Mouse (Mus musculus) stomach, embryonic 14.5 days (tissue): ENCODE measurements around the gene Mrrf. TPM values are rescaled to one million over a fixed set of nuclear protein-coding genes. Genes with fewer than 3 reads are reported as not detected.

ENCODE experiments used
- ATAC-seq: fragments of 200-750 bp; cut with Nextera tagmentation; 2 replicates; pipeline ENCODE4 v1.8.0; 2017; ENCODE audit warnings: low read depth, moderate TSS enrichment; ENCODE audit not compliant: insufficient number of reproducible peaks, insufficient read depth, low FRiP score
- H3K27ac ChIP-seq: fragments of 300-500 bp; sonication (generic); 2 replicates; pipeline ENCODE4 v1.5.1; 2014; ENCODE audit warnings: mild to moderate bottlenecking, low read length, moderate library complexity, mixed read lengths
- H3K27me3 ChIP-seq: fragments of 300-500 bp; sonication (generic); 2 replicates; pipeline ENCODE4 v1.6.1; 2014; ENCODE audit warnings: low read length, control low read depth, mixed read lengths; ENCODE audit not compliant: control insufficient read depth, insufficient read depth
- H3K36me3 ChIP-seq: fragments of 300-500 bp; sonication (generic); 2 replicates; pipeline ENCODE4 v1.6.1; 2014; ENCODE audit warnings: mild to moderate bottlenecking, control low read depth, low read length, moderate library complexity, mixed read lengths; ENCODE audit not compliant: control insufficient read depth, insufficient read depth
- H3K4me1 ChIP-seq: fragments of 300-500 bp; sonication (generic); 2 replicates; pipeline ENCODE4 v1.6.1; 2014; ENCODE audit warnings: low read length, control low read depth, mixed read lengths; ENCODE audit not compliant: control insufficient read depth, insufficient read depth
- H3K4me2 ChIP-seq: fragments of 300-500 bp; sonication (generic); replicated peaks from 2 replicates; pipeline ENCODE4 v1.6.1; 2014; ENCODE audit warnings: low read depth, low read length, control low read depth
- H3K4me3 ChIP-seq: fragments of 300-500 bp; sonication (generic); 2 replicates; pipeline ENCODE4 v1.5.1; 2014; ENCODE audit warnings: low read depth, low read length, control low read depth
- H3K9ac ChIP-seq: fragments of 300-500 bp; sonication (generic); replicated peaks from 2 replicates; pipeline ENCODE4 v1.6.1; 2014; ENCODE audit warnings: low read depth, mild to moderate bottlenecking, control low read depth, low read length, moderate library complexity, mixed read lengths
- H3K9me3 ChIP-seq: fragments of 300-500 bp; sonication (generic); 2 replicates; pipeline ENCODE4 v1.6.1; 2016; ENCODE audit warnings: low read depth, low read length, control low read depth; ENCODE audit not compliant: control insufficient read depth
- WGBS: fragments of 180-500 bp; shearing (Covaris S2); extraction: QIAGEN DNeasy Blood & Tissue Kit; methylation state at CpG from one replicate; pipeline ENCODE4 v1.1.7; 2014; 5-methylcytosine and 5-hydroxymethylcytosine counted together
- polyA plus RNA-seq: library from polyadenylated mRNA; unstranded; fragments of >200 nt; fragmentation: Nextera tagmentation; extraction: Ambion mirVana; gene quantifications from 2 replicates; pipeline ENCODE4 v1.2.1, GENCODE M21; 2014

Gene Mrrf
- polyA plus RNA-seq, 1 experiment from 2014 or later: 33.8 TPM

DNA sequence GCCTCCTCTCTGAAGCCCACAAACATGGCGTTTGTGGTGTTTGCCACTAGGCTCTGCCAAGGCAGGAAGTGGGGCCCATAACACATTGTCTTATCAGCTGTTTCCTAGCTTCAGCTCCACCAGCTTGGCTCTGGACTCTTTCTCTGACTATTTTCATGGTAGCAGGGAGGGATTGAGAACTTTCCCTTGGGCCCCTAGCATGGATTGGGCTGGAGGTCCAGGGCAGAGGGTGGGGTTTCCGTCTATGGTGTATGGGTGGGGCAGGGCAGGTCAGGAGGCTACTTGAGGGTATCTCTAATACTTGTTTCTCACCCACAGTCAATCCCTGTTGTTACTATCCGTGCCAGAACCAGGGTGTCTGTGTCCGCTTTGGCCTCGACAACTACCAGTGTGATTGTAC is 100.7 kb downstream of the Mrrf start:
- WGBS: 89% methylated on average over 5 of the region's 5 CpGs
- no peaks in the 10 kb centered on the region; the same call in 1 of the 2 replicates for H3K36me3 ChIP-seq
- H3K4me3 ChIP-seq: no peak overlapping the region
- no peak overlapping the region for H3K9ac ChIP-seq
- peaks cover 20% of the 10 kb centered on the region for H3K4me1 ChIP-seq
- ATAC-seq: no peak
- no peaks in the 10 kb centered on the region; the same call in 1 of the 2 replicates for H3K9me3 ChIP-seq
- H3K4me2 ChIP-seq: no peak overlapping the region
- H3K27ac ChIP-seq: no peak overlapping the region
- H3K27me3 ChIP-seq: no peaks in the 10 kb centered on the region

DNA sequence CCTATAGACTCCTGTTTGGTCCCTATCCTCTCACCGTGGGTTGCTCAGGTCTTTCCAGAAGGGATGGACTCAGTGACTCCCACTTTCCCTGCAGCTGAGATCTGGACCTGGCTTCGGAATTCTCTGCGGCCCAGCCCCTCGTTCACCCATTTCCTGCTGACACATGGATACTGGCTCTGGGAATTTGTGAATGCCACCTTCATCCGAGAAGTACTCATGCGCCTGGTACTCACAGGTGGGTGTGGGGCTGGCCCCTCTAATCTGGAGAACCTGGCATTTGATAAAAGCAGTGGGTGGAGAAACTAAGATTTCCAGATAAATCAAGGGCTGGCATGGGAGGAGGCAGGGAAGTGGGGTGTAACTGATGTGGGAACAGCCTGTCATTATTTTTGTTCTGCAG is 101.4 kb downstream of the Mrrf start:
- Histone ChIP-seq H3K27me3 (no peaks in the 10 kb centered on the region), H3K9me3 (no peaks in the 10 kb centered on the region; the same call in 1 of the 2 replicates), H3K9ac (no peak overlapping the region), H3K36me3 (no peaks in the 10 kb centered on the region; the same call in 1 of the 2 replicates), H3K27ac (no peak overlapping the region), H3K4me2 (no peak overlapping the region), H3K4me1 (peaks cover 20% of the 10 kb centered on the region), H3K4me3 (no peak overlapping the region)
- 83% methylated on average over 6 of the region's 6 CpGs for WGBS
- ATAC-seq: no peak

DNA sequence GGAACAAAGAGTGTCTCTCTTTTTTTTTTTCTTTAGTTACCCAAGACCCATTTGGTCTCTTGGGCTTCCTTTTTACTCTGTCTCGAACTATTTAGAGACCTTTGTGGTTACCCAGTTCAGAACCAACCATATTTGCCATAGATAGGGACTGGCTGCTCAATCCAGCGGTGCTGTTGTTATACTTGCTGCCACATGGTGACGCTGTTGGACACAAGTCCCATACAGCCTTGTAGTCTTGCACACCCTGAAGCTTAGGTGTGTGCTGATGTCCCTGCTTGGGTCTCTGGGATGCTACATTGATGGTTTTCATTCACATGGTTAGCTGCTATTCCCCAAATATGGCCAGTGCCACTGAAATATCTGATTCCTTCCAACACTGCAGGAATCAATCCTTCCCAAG is 102.3 kb downstream of the Mrrf start:
- no peak overlapping the region for H3K4me3 ChIP-seq
- 71% methylated on average over 3 of the region's 3 CpGs for WGBS

DNA sequence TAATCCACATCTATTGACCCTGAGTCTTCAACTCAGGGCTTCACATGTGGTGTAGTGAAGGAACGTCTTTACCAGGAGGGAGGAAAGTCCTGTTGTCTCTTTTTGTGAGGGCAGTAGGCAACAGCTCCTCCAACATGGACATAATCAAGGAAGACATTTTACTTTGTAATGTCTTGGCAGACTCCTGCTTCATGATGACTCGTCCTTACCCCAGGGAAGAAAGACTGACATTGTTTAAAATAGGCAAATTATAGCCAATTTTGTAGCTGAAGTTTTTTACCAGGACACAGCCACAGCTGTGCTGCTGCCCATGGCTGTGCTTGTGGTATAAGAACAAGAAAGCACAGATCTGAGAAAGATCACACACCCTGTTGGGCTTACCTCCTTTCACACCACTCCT is 102.8 kb downstream of the Mrrf start:
- no peaks in the 10 kb centered on the region; the same call in 1 of the 2 replicates for H3K36me3 ChIP-seq
- H3K4me1 ChIP-seq: peaks cover 22% of the 10 kb centered on the region
- no peaks in the 10 kb centered on the region; the same call in 1 of the 2 replicates for H3K9me3 ChIP-seq
- no peak overlapping the region for H3K4me3 ChIP-seq
- H3K9ac ChIP-seq: no peak overlapping the region
- 68% methylated on average over 2 of the region's 2 CpGs for WGBS
- no peak for ATAC-seq
- no peaks in the 10 kb centered on the region for H3K27me3 ChIP-seq
- H3K4me2 ChIP-seq: no peak overlapping the region
- H3K27ac ChIP-seq: no peak overlapping the region

More for the DNA sequence above, 102.3 kb downstream of the Mrrf start:
- Histone ChIP-seq H3K9ac (no peak overlapping the region), H3K36me3 (no peaks in the 10 kb centered on the region; the same call in 1 of the 2 replicates), H3K4me2 (no peak overlapping the region), H3K9me3 (no peaks in the 10 kb centered on the region; the same call in 1 of the 2 replicates), H3K27ac (no peak overlapping the region), H3K27me3 (no peaks in the 10 kb centered on the region), H3K4me1 (peaks cover 23% of the 10 kb centered on the region)
- ATAC-seq: no peak

Other genes with a start within 250 kb of the Mrrf start
- gene Ttll11, start 156.5 kb upstream of the Mrrf start, polyA plus RNA-seq: 0.41 and 0.49 TPM in 2 replicates
- gene Ndufa8, start 87.0 kb upstream of the Mrrf start, polyA plus RNA-seq: 220 and 238 TPM in 2 replicates
- gene Morn5, start 86.9 kb upstream of the Mrrf start, polyA plus RNA-seq: not detected in 2 replicates
- gene Lhx6, start 31.0 kb upstream of the Mrrf start, polyA plus RNA-seq: 0.87 and 1.5 TPM in 2 replicates
- 78.4 and 78.7 TPM in 2 replicates for gene Rbm18, start 384 bp downstream of the Mrrf start, polyA plus RNA-seq
- 30.7 and 34.1 TPM in 2 replicates for gene Ptgs1, start 94.0 kb downstream of the Mrrf start, polyA plus RNA-seq
- gene Olfr338, start 237.1 kb downstream of the Mrrf start, polyA plus RNA-seq: not detected in 2 replicates